Mouse (Mus musculus): ENCODE measurements around the gene Ppp1r1c.

DNA sequence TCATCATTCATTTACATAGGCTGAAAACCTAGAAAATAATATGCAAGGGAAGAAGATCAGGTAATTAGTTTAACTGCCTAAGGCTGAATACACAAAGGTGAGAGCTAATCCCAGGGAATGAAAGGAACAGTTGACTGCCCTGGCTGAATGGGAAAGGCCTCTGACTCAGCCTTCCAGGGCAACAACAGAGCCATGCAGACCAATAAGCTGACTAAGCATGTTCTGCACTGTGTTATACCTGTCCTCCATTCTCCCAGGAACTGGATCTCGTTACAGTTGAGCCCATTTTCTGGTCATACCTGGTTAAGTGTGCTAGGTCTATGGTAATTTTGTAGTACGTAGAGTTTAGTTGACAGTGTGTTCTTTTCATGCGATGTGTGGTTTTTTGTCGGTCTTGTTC is 36.6 kb downstream of the Ppp1r1c start:
- TF ChIP-seq CTCF (IDR thresholded peaks at IDR 0.05; ENCODE audit: low read depth, low read length): no peak
- no peak for TF ChIP-seq EP300 (IDR thresholded peaks at IDR 0.05; ENCODE audit: insufficient read depth, low read depth, low read length)
